Mouse (Mus musculus) C2C12 (cell line): ENCODE results near the gene Stk17b. TPM values are rescaled to one million over a fixed set of nuclear protein-coding genes. Genes with fewer than 3 reads are reported as not detected.
A peak's percentile ranks its signal among the peaks of the same experiment; 100 is the strongest.

Experiments used
- H3K27me3 ChIP-seq: one replicate; pipeline ENCODE4 v1.6.1; 2011; ENCODE audit not compliant: control insufficient read depth, insufficient read depth, insufficient read length
- H3K36me3 ChIP-seq: one replicate; pipeline ENCODE4 v1.6.1; 2011; ENCODE audit not compliant: control insufficient read depth, insufficient read depth
- H3K4me3 ChIP-seq: one replicate; pipeline ENCODE4 v1.5.1; 2011; ENCODE audit warnings: mild to moderate bottlenecking, control low read depth; ENCODE audit not compliant: poor library complexity, insufficient read depth, severe bottlenecking
- H3K79me2 ChIP-seq: one replicate; pipeline ENCODE4 v1.6.1; 2011; ENCODE audit not compliant: control insufficient read depth, insufficient read depth
- H3K79me3 ChIP-seq: one replicate; pipeline ENCODE4 v1.6.1; 2011; ENCODE audit warnings: low read depth, control low read depth
- H3ac ChIP-seq: one replicate; pipeline ENCODE3; 2011; ENCODE audit warnings: low read depth; ENCODE audit not compliant: control insufficient read depth, insufficient read length
- CEBPB ChIP-seq: IDR thresholded peaks from one replicate; pipeline ENCODE4 v1.6.1; 2011; ENCODE audit warnings: low read depth, mild to moderate bottlenecking, control low read depth, moderate library complexity
- CTCF ChIP-seq: IDR thresholded peaks from one replicate; pipeline ENCODE4 v1.5.1; 2011; ENCODE audit not compliant: control insufficient read depth, insufficient read depth, insufficient read length
- FOSL1 ChIP-seq: IDR thresholded peaks from one replicate; pipeline ENCODE4 v1.8.0; 2011; ENCODE audit warnings: mild to moderate bottlenecking, low read length; ENCODE audit not compliant: poor library complexity, insufficient read depth, severe bottlenecking
- MAX ChIP-seq: IDR thresholded peaks from one replicate; pipeline ENCODE4 v1.6.1; 2011; ENCODE audit warnings: mild to moderate bottlenecking, control low read depth
- MYOD1 ChIP-seq: IDR thresholded peaks from one replicate; pipeline ENCODE4 v1.6.1; 2011; ENCODE audit warnings: low read depth; ENCODE audit not compliant: control insufficient read depth, insufficient read length
- MYOG ChIP-seq: IDR thresholded peaks from one replicate; pipeline ENCODE4 v1.6.1; 2011; ENCODE audit not compliant: control insufficient read depth, insufficient read length; ENCODE audit errors: extremely low read depth
- USF1 ChIP-seq: IDR thresholded peaks from one replicate; pipeline ENCODE4 v1.6.1; 2011; ENCODE audit warnings: low read depth, mild to moderate bottlenecking, control low read depth, moderate library complexity
- long read RNA-seq, 2 experiments: library from polyadenylated mRNA; unstranded; transcript quantifications; one replicate each; pipeline ENCODE4 v2.0.0; 2019 to 2020
- polyA plus RNA-seq: library from polyadenylated mRNA; unstranded; fragments of >200 nt; fragmentation: generic; extraction: Trizol; gene quantifications from one replicate; pipeline ENCODE4 v1.2.1, GENCODE M21; 2012; ENCODE audit warnings: missing spikeins

Gene Stk17b
- polyA plus RNA-seq: 7.3 TPM
- long read RNA-seq, experiment 1, transcript Stk17b-201 (8 exons, 3,293 nt): major isoform, 20 of 31 reads
- long read RNA-seq, experiment 1, partial matches to known transcripts: 10 of 31 reads
- long read RNA-seq, experiment 1, other reads (novel, unspliced or antisense): 1 of 31 reads
- long read RNA-seq, experiment 2, transcript Stk17b-201 (8 exons, 3,293 nt): major isoform, 73 of 95 reads
- long read RNA-seq, experiment 2, partial matches to known transcripts: 1 of 95 reads
- long read RNA-seq, experiment 2, other reads (novel, unspliced or antisense): 21 of 95 reads

DNA sequence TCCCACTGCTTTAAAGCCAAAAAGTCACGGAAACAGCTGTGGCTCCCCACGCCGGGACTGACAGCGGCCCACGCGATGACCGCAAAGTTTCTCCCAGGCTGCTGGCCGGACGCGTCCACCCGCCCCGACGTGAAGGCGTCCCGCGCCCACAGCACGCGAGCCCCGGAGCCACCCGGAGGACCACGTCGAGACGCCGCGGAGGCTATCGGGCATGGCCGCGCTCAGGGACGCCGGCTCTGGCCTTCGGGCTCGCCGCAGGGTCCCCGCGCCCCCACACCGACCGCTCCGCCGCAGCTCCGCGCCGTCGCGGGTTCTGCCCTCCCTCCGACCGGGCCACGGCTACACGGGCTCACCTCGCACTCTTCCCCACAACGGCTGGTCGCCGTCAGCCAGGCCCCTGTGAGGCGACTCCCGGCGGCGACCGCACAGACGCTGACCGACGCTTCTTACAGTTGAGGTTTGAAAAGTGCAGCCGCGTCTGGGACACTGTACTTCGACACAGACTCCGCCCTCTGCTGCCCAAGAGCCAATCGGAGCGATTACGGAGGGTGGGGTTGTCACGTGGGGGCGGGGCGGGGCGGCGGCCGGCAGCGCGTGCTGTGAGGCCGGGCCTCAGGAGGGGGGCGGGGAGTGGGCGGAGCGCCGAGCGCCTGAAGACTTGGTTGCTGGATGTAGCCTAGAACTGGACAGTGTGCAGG lies at the start of gene Stk17b:
Stk17b (minus strand) TSS at position 504 of the 698 bp plus-strand sequence.
- TF ChIP-seq MYOG (no peak), USF1 (peak; percentile 51)
- peaks cover 50% of the 10 kb centered on the region for H3K79me2 ChIP-seq
- no peaks in the 10 kb centered on the region for H3K36me3 ChIP-seq
- peaks cover 43% of the 10 kb centered on the region for H3K79me3 ChIP-seq
- no peaks in the 10 kb centered on the region for H3K27me3 ChIP-seq
- H3ac ChIP-seq: peak within 1 kb of the TSS; percentile 84
- H3K4me3 ChIP-seq: peak within 1 kb of the TSS; percentile 77

DNA sequence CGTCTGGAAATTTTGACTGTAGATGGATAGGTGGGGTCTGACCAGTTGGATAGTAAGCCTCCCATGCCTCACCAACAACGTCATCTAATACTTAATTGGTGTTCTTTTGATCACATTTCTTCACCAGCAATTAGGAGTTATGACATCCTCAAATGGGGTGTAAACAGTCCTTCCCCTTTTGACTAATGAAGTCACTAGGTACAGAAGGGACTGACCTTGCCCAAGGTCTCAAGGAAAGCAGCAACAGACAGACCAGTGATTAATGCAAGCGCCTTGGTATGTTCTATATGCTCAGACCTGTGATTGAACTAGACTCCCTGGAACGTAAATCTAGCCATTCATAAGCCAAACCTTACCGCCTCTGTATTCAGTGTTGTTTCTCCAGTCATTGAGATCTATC lies 45.3 kb upstream of the Stk17b start:
- Histone ChIP-seq H3K79me2 (no peaks in the 10 kb centered on the region), H3K36me3 (no peaks in the 10 kb centered on the region), H3K4me3 (no peak overlapping the region), H3K79me3 (no peaks in the 10 kb centered on the region), H3K27me3 (no peaks in the 10 kb centered on the region), H3ac (no peak overlapping the region)
- no peak for TF ChIP-seq MYOG
- no peak for TF ChIP-seq FOSL1
- TF ChIP-seq MYOD1: no peak
- TF ChIP-seq MAX: no peak
- TF ChIP-seq CTCF: no peak
- TF ChIP-seq CEBPB: no peak
- no peak for TF ChIP-seq USF1

DNA sequence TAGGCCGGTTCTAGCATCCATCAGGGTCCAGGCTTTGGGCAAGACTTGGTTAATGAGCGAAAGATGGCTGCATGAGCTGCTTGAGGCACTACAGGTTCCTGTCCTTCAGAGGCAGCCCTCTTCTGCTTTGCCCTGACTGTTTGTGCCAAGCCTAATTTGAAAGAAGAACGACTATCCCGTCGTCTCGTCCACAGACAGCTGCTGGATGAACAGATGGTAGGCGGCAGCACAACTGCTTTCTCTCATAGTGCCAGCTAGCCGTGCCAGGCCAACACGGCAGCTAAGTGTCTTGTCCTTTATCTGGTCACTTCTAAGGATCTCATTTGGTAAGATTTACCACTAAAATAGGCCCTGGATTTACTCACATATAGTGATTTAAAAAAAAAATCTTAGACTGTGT lies 44.1 kb upstream of the Stk17b start:
- TF ChIP-seq MYOG (no peak), USF1 (no peak), MYOD1 (no peak), MAX (no peak), FOSL1 (no peak), CTCF (no peak), CEBPB (no peak)
- H3K27me3 ChIP-seq: no peaks in the 10 kb centered on the region
- no peak overlapping the region for H3K4me3 ChIP-seq
- H3K36me3 ChIP-seq: no peaks in the 10 kb centered on the region
- H3K79me3 ChIP-seq: no peaks in the 10 kb centered on the region
- no peak overlapping the region for H3ac ChIP-seq
- no peaks in the 10 kb centered on the region for H3K79me2 ChIP-seq

DNA sequence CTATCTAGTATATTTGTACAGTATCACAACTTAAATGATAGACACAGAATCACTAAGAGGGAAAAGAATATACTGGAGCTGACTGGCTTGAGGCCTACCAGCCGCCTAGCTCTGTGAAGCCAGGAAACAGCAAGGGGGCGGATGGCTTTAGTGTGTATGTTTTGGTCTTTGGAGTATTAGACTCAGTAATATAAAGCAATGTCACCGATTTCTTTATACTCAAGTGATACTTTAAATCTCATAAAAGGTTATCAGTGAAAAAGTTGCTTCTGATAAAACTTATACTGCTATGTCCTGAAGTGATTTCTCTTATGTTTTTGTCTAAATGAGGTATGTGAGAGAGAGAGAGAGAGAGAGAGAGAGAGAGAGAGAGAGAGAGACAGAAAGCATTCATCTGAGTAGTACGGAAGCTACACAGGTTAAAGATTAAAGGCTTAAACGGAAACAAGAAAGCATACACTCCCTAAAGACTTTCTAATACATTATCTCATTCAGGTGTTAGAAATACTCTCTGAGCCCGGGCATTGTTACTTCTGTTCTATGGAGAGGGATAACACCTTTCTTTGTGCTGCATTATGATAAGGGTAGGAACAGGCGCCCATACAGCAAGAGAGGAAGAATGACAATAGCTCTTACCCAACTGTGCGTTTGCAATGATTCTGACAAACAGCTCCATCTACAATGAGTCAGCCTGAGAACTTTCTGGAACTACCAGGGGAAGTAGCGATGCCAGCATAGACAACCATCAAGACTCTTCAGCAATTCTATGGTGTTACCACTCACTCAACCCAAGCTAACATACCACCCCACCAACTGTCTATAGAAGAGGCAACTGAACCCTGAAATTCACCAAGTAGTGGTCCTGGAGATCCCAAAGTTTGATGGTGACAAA lies 39.7 kb upstream of the Stk17b start:
- Histone ChIP-seq H3K4me3 (no peak overlapping the region), H3K79me3 (no peaks in the 10 kb centered on the region), H3ac (no peak overlapping the region), H3K79me2 (no peaks in the 10 kb centered on the region), H3K36me3 (no peaks in the 10 kb centered on the region), H3K27me3 (no peaks in the 10 kb centered on the region)
- TF ChIP-seq MYOG (no peak), MAX (no peak), USF1 (no peak), MYOD1 (no peak), CTCF (no peak), CEBPB (no peak), FOSL1 (no peak)

DNA sequence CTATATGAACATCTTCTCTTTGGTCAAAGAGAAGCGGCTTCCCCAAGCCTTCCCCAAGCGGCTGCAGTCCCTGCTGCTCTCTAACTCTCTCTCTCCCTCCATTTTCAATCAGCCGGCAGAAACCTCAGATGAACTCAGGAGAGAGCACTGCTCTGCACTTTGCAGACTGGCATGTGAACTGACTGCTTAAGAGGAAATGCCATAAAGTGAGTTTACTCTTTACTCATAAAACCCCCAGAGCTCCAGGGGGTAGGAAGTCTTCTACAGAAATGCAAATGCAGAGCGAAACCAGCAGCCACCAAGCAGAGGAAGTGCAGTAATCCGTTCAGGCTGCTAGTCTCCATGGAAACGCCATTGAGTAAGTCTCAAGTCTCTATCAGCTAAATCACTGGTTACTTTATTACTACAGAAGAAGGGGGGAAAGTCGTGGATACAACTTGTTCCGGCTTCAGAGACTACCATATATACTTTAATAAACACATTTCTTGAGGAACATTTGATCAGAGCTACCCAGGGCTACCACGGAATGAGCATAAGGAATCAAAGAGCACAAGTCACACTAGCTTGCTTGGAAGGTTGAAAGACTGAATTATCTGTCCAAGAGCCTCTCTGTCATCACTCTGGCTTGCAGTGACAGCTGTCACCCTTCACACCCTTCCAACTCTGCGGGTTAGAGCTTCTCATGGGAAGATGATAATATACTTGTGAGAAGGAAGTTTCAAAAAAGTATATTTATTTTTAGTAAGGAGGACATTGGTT lies 38.8 kb upstream of the Stk17b start:
- Histone ChIP-seq H3K27me3 (no peaks in the 10 kb centered on the region), H3K4me3 (no peak overlapping the region), H3K79me2 (no peaks in the 10 kb centered on the region), H3K36me3 (no peaks in the 10 kb centered on the region), H3K79me3 (no peaks in the 10 kb centered on the region), H3ac (no peak overlapping the region)
- TF ChIP-seq CEBPB: no peak
- TF ChIP-seq MYOD1: peak; percentile 18
